Mouse (Mus musculus) heart, postnatal 10 days (tissue): ENCODE results near the gene Alcam. TPM values are rescaled to one million over a fixed set of nuclear protein-coding genes. Genes with fewer than 3 reads are reported as not detected.

Experiments
- DNase-seq, 2 experiments: peaks; one replicate each; pipeline ENCODE4 v3.0.0; 2021
- intact Hi-C: fragments of 180-260 bp; cut with DNase I; formaldehyde crosslinking; loops from one replicate; pipeline ENCODE4 v1.15.1; 2025
- total RNA-seq, 2 experiments: library from RNA; stranded (reverse); gene quantifications; 2 replicates each; pipeline ENCODE4 v1.2.3; 2021

Alcam gene
- total RNA-seq, 2 experiments from 2014 or later = 5.2 to 5.3 TPM

DNA sequence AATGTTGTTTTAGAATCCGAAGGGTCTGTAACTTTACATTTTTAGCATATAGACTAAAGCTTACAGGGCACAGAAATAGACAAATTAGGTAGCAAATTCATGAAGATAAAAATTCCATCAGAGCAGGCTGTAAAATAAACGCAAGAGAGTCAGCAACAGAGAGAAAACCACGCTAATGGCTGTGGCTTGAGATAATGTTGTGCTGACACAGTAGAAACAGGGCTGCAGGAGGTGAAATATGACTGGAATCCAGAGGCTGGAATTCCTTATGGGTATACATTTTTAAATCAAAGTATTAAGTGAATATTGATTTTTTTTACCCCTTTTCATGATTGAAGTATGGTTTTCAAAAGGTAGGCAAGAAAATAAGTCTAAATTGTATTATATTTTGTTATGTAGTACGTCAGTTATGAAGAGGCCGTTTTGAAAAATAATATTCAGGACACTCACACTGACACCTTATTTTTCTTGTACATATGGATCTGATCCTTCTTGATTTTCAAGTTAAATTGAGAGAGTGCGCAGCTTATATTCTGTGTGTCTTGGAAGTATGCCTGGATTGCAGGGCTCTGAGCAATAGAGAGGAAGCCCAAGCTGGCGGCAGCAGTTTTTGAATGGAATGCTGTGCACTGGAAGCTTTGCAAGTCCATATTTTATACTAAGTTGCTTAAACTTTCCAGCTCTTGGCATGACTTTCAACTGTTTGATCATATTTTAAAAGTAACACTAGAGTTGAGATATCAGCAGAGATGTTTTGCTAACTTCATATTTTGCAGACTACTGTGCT lies 74.9 kb downstream of the Alcam start:
- DNase-seq = peak in 1 of 2 experiments; percentile 2
- intact Hi-C loops = no loop called here

DNA sequence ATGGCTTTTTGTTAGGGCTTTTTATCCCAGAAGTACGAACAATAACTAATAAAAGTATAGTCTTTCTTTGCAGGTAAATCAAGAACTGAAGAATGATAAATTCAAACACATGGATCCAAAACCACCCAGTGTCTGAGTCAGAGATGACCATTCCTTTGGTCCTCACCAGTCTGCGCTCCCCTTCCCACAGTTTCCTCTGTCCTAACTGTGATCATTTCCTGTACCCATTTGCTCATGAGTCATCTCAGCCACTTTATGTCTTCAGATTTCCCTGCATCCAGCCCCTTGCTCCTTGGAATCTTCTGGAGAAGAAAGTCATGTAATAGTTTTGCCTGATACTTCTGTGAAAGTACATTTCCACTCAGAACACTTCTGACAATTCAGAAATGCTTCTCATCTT lies 77.0 kb downstream of the Alcam start:
- intact Hi-C loops = no loop called here
- no peak for DNase-seq

DNA sequence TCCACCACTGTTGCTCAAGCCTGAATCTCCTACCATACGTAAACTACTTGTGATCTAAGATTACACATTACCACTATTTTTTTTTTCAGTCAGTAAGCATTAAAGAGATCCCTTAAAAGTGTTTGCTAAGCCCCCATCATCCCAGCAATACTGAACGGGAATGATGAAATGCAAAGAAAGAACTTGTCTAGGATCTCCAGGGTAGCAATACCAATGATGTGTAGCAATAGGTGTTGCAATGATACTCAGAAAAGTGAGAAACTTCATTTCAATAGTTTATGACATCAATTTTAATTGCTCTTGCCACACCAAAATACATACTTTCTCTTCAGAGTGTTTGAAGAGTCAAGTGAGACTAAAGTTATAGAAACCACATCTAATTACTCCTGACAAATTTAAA lies 81.9 kb downstream of the Alcam start:
- no peak for DNase-seq
- intact Hi-C loops = no loop called here

DNA sequence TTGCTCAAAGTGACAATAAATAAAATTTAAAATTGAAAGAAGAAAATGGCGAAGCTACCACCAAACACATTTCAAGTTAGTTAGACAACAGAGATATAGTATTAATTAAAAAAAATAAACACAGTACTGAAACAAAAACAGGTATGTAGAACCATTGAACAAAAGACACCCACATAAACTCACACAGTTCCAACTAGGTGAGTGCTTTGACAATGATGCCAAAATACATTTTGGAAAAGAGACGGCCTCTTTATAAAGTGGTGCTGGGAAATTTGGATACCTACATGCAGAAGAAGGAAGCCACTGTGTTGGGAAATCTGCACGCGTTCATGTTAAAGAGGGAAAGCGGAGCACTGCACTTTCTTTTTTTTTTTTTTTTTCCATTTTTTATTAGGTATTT lies 85.4 kb downstream of the Alcam start:
- intact Hi-C loops = no loop called here

DNA sequence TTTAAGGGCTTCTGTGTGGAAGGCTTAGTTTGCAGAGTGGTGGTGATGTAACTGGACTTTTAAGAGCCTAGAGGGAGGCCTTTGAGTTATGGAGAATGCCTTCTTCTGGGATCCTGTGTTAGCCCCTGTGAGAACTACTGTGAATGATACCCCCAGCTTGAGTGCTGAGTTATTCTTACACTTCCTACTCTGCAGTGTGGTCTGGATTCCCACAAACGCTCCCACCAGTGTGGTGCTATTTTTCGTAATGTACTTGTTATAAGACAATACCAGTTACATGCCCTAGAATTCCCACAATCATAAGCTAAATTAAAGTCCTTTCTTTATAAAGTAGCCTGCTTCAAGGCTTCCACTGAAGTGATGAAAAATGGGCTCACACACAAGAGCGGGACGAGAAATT lies 87.0 kb downstream of the Alcam start:
- no peak for DNase-seq
- intact Hi-C loops = no loop called here

More for the DNA sequence above, 85.4 kb downstream of the Alcam start:
- DNase-seq = no peak

DNA sequence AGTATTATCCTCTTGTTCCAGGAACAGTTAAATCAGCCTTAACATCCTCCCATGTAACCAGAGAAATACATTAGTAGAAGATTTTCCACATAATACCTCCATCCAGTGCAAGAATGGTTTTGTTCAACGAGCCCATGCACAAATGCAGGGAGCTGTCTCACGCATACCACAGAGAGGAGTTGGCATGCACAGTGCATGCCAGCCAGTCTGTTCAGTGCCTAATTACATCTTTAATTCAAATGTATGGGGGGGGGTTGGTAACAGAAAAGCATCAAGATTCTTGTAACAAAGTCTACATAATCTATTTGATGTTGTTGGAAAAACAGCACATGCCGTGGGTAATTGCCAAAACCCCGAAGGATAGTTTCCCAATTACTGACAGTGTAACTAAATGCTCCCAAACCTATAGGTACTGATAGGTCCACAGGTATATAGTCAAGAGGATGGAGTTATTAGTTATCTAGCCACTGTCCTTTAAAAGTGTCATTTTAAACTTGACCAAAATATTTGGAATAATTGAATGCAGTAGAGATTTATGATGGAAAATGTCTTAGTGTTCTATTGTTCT lies 89.8 kb downstream of the Alcam start:
- DNase-seq = no peak
- intact Hi-C loops = no loop called here

DNA sequence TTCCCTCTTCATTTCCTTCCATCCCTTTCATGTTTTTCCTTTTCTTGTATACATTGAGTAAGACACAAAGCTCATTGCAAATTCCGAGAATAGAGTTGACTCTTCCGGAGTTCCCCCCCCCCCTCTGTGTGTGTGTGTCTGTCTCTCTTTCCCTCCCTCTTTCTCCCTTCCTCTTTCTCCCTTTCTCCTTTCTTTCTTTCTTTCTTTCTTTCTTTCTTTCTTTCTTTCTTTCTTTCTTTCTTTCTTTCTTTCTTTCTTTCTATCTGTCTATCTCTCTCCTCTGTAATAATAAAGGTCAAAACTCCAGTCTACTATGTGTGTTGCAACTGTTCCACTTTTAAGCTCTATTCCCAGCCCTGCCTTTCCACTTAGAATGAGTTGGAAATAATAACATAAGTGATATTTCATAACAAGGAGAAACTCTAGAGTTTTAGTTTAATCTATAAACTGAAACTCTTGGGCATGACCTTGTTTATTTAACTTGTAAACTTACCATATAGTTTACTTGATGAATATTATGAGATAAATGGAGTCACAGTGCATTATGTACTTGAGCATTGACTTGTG lies 110.3 kb downstream of the Alcam start:
- no peak for DNase-seq
- intact Hi-C loops = no loop called here

DNA sequence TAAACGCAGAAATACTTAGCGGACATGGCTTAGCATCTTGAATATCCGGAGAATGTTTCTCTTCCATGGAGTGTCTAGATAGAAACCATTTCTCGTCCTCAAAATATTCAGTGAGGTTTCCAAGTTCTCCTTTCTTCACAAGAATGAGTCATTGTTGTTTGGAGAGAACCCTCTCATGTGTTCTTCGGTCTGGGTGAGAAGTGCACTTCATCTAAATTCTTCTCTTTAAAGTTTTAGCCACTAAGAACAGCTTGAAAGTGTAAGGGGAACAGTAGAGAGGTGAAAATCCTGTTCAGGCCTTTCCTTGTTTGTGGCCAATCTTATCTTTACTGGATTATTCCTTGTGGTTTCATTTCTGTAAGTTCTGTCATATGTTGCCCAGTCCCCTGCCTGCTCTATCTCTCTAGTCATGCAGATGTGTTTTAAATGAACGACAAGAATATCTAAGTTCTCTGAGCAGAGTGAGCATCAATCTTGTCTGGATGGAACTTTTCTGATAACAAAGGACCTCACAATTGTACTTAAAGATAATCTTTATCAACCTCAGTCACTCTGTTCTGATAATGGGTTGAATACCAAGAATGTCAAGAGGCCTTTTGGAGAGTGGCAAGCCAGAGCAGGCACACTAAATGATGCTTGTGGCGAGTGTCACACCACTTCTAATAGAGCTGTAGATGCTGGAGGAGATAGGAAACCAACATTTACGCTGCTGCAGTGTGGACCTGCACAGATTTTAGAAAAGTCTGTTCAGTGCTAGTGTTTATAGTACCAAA lies 111.0 kb downstream of the Alcam start:
- intact Hi-C loops = no loop called here
- DNase-seq = no peak

DNA sequence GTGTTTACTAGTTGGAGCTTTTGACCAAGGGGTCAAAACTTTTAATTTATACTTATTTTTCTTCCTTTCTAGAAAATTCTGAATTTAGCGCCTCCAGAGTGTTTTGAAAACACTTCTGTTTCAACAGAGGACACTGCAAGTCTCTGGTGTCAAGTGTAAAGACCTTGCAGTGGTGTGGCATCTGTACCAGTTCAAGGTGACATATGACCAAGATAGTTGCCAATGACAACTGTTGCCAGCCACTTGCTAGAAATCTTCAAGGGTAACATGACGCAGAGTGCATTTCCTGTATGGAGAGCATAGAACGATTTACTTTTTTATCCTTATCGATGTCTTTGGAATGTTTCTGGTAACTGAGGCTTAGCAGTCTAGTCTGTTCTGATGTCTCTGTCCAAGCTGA lies 119.8 kb downstream of the Alcam start:
- intact Hi-C loops = no loop called here

DNA sequence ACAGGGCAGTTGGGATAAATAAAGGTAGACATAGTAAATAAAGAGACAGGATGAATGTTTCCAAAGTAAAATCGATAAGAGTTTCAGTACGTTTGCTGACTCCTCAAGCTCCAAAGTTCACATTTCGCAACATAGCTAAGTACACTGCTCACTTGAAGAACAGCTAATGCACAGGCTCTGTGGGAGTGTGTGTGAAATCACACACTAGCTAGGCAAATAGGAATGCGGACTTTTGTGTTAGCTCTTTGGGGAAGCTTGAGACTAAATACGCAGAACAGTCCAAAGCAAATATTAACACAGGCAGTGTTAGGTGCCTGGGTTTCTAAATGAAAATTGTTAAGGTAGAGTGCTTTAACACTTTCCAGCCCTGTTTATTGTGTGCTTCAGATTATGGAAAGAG lies 120.2 kb downstream of the Alcam start:
- intact Hi-C loops = no loop called here
- DNase-seq = no peak

More for the DNA sequence above, 119.8 kb downstream of the Alcam start:
- no peak for DNase-seq

DNA sequence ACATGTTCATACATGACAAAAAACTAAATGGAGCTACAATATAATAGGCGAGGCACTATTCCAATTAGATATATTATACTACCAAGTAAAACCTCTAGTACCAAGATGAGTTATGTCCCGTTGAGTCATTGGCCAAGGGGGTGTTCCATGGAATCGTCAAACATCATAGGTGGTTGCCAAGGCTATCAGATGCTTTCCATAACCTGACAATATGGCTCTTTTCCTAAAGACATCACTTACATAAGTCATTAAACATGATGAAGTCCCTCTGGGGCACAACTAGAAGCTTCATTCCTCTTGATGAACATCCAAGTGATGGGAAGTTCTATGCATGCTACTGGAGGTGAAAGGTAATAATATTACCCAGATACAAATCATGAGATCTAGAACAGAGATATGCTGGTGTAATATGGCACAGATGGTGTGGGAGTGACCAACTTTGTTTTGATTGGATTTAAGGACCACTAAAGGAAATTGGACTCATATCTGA lies 122.5 kb downstream of the Alcam start:
- DNase-seq = no peak
- intact Hi-C loops = no loop called here

DNA sequence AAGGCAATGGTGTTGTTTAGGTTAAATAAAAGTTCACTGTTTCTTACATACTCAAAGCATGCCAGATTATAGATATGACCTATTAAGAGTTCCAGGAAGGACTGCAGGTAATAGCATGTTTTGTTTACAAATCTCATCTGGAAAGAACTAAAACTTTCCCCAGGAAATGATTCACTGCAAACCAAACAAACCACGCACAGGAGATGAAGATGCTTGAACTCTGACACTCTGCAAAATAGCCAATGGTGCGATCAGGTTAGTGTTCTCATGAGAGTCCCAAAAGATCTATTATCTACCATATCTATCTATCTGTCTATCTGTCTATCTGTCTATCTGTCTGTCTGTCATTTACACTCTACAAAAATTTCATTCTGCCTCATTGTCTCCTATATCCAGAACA lies 124.5 kb downstream of the Alcam start:
- intact Hi-C loops = no loop called here
- no peak for DNase-seq

DNA sequence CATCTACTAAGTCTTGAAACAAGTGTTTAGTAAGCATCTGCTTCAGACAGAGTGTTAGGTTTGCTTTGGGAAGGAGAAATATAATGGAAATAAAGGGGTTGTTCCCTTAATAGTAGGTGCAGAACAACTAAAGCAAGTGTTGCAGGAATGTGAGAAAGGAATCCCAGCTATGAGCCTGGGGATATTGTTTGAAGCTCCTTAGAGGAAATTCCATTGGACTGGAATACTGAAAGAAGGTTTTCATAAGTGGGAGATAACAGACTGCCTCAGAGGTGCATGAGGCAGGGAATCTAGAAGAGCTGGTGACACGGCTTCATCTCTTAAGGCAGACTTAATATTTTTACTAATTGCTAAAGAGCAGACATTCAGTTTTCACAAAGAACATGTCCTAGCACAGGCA lies 134.6 kb downstream of the Alcam start:
- DNase-seq = no peak
- intact Hi-C loops = loop anchor here (10.0 kb wide), 1 partner anchor 1004 kb away; no protein-coding TSS in a partner anchor

DNA sequence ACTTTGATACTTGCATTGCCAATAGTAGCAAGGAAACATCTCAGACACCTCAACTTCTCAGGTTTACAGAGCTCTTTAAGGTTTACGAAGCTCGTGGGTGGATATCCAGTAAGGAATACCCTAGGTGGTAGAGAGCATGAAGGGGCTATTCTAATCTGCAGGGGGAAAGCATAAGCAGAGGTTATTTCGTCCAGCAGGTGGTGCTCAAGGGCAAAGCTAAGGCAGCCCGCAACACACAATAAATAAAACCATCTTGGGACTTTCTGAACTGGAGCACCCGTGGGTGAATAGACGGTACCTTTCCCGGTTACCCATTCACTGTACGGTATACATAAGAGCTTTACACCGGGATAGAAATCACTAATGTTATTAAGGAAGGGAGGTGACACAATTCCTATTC lies 142.8 kb downstream of the Alcam start:
- intact Hi-C loops = loop anchor here (2.0 to 10.0 kb wide), 3 partner anchors 142 to 996 kb away; no protein-coding TSS in a partner anchor
- DNase-seq = peak; percentile 75 to 85

DNA sequence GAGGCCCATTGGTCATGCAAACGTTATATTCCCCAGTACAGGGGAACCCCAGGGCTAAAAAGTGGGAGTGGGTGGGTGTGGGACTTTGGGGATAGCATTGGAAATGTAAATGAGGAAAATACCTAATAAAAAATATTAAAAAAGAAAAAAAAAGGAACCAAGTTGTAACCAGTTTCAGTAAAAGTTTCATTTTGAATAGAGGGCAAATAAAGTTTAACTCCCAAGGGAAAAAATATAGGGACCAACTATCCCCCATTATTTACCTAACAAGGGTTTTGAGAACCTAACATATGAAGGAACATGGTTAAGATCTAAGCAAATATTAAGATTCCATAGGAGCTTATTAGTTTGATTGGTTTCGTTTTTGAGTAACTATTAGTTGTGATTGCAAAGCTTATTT lies 146.9 kb downstream of the Alcam start:
- intact Hi-C loops = no loop called here
- DNase-seq = no peak

DNA sequence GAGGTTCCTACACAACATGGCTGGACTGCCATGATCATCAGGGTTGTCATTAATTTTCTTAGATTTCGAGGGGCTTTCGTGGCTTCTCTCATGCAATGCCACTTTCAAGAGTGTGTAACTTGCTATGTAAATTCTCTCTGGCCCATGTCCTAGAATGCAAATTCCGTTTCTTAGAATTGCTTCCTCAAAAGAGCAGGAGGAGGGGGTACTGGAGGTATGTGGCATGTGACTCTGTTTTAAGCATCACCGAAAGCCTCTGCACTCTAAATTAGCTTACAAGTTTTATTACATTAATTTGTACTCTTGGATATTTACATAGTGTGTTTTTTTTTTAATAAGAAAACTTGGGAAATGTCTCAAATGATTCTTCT lies 150.4 kb downstream of the Alcam start:
- no peak for DNase-seq

DNA sequence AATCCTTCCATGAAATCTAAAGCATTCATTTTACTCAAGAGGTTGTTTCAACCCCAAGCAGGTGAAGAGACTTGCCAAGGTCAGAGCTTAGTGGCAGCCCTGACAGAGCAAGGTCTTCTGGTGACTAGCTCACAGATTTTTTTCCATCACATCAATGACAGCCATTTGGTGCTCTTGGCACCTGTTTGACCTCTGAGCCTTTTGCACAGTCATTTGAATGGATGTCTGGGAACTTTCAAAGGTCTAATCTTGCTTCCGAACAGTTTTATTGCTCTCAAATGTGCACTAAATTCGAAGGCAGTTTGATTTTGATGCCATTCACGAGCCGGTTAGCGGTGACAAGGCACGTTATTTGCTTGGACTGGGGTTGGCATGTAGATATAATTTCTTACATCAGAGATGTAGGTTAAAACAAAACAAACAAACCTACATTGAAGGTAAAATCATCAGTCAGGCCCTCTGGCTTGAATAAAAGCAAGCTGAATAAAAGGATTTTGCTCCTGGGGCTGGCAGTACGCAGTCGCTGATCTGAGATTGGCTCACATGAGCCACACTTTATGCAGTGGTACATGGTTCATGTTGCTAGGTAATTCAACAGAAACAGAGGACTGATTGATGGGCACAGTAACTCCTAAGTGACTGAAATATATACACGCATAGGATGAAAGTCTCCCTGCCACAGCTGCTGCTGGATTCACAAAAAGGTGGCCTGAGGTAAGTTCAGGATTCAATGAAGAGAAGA lies 150.9 kb downstream of the Alcam start:
- DNase-seq = no peak
- intact Hi-C loops = no loop called here

More for the DNA sequence above, 150.4 kb downstream of the Alcam start:
- intact Hi-C loops = no loop called here

DNA sequence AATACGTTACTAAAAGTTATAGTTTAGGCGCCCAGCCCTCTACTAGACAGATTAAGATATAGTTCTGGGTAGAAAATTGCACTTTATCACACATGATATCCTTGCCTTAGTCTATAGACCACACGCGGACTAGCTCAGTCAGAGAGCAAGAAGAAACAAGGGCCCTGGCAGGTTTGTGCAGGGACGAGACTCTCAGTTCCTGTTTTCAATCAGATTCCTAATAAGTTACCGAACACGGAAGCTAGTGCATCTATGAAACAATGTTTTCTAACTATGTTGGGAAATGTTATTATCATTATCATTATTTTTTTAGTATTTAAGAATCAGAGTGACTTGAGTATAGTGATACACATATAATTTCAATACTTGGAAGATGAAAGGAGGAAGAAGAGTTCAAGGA lies 152.1 kb downstream of the Alcam start:
- intact Hi-C loops = no loop called here
- DNase-seq = no peak

DNA sequence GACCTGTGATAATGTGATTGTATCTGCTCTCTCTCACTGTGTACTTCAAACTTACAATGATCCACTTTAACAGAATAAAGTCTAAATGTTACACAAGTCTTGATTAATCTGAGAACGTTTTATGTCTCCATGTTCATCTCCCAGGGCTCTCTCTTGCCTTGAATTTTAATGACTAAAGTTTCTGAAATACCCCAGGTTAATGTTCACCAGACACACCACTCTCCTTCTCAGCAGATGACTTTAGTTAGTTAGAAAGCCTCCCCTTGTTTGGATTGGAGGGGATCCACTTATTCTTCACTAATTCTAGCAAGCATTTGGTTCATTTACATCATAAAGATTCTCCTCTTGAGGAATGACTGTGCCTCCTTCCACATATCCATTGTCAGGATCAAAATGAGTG lies 157.5 kb downstream of the Alcam start:
- intact Hi-C loops = no loop called here
- DNase-seq = no peak

DNA sequence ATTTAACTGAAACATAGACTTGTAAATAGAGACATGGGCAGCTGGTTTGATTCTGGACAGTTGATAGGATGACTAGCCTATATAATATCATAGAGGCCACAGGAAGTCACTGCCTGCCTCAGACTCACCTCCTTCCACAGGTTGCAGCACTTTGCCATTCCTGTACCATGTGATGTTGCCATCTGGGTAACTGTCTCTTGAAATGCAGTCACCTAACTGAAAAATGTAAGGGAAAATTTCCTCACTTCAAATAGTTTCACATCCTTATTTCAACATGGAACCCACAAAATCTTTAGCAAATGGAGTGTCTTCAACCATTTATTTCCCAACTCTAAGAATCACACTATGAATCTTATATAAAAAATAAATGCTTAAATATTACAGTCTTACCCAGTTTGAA lies 158.3 kb downstream of the Alcam start:
- DNase-seq = no peak
- intact Hi-C loops = no loop called here
